Mouse (Mus musculus): ENCODE results near the gene Ikbke.
A peak's percentile ranks its signal among the peaks of the same experiment; 100 is the strongest.
"Not testable (repeated sequence)": the region's sequence is repeated elsewhere in the genome, so short reads cannot be mapped to it uniquely, and the experiment has no call there.

Ikbke gene

GRCm38 (mm10) chr1:131280280-131280679 is 874 bp upstream of the Ikbke start:
- no peak for DNase-seq

- no peak for DNase-seq
Observed at GRCm38 (mm10) chr1:131278606-131279455, 575 bp downstream of the Ikbke start.

- DNase-seq, result no peak
Observed at GRCm38 (mm10) chr1:131276831-131277230, 2.6 kb downstream of the Ikbke start.

- no peak for DNase-seq
Observed at GRCm38 (mm10) chr1:131275577-131275976, 3.8 kb downstream of the Ikbke start.

- DNase-seq, result no peak
Observed at GRCm38 (mm10) chr1:131274725-131275539, 4.5 kb downstream of the Ikbke start.

GRCm38 (mm10) chr1:131269797-131270578 is 9.4 kb downstream of the Ikbke start:
- DNase-seq, result peak; percentile 81

GRCm38 (mm10) chr1:131268776-131269175 is 10.6 kb downstream of the Ikbke start:
- DNase-seq, result no peak

GRCm38 (mm10) chr1:131263905-131264304 is 15.5 kb downstream of the Ikbke start:
- DNase-seq, result no peak

- DNase-seq, result peak; percentile 80
Observed at GRCm38 (mm10) chr1:131260309-131260656, 19.1 kb downstream of the Ikbke start.

- DNase-seq, result no peak
Observed at GRCm38 (mm10) chr1:131259632-131260308, 19.6 kb downstream of the Ikbke start.

- DNase-seq, result no peak
Observed at GRCm38 (mm10) chr1:131257288-131257687, 22.1 kb downstream of the Ikbke start.

GRCm38 (mm10) chr1:131252516-131253250 is 26.7 kb downstream of the Ikbke start:
- DNase-seq, result not testable (repeated sequence)

GRCm38 (mm10) chr1:131246433-131247395 is 32.7 kb downstream of the Ikbke start:
- DNase-seq, result peak; percentile 75

GRCm38 (mm10) chr1:131245926-131246325 is 33.5 kb downstream of the Ikbke start:
- DNase-seq, result peak; percentile 68

- DNase-seq, result peak; percentile 84
Observed at GRCm38 (mm10) chr1:131245089-131245856, 34.1 kb downstream of the Ikbke start, which contains the start of gene Rassf5. TSS of gene Rassf5 (minus strand) at chr1:131245258.

GRCm38 (mm10) chr1:131244536-131245088 is 34.8 kb downstream of the Ikbke start:
- no peak for DNase-seq

- peak; percentile 32 for DNase-seq
Observed at GRCm38 (mm10) chr1:131242956-131243355, 36.5 kb downstream of the Ikbke start.

- no peak for DNase-seq
Observed at GRCm38 (mm10) chr1:131239576-131240193, 39.7 kb downstream of the Ikbke start.

GRCm38 (mm10) chr1:131238931-131239381 is 40.5 kb downstream of the Ikbke start:
- peak; percentile 91 for DNase-seq
